Mouse (Mus musculus) adrenal gland, adult 2 months (tissue): ENCODE results near the gene 2410002F23Rik. TPM values are rescaled to one million over a fixed set of nuclear protein-coding genes. Genes with fewer than 3 reads are reported as not detected.
"Not testable (repeated sequence)": the region's sequence is repeated elsewhere in the genome, so short reads cannot be mapped to it uniquely, and the experiment has no call there.

Experiments used
- DNase-seq: peaks from one replicate; pipeline ENCODE4 v3.0.0; 2021
- polyA plus RNA-seq: library from polyadenylated mRNA; depleted of rRNA; stranded (reverse); fragments of >200 nt; gene quantifications from 2 replicates; pipeline ENCODE4 v1.2.3, GENCODE M21; 2012; rRNA removed
- total RNA-seq, 2 experiments: library from RNA; stranded (reverse); gene quantifications; 2 replicates each; pipeline ENCODE4 v1.2.3; 2021

2410002F23Rik gene
- total and polyA plus RNA-seq, 3 experiments = 81.5 to 237 (median 83.8) TPM

- DNase-seq = no peak
These were observed 14.6 kb downstream of the 2410002F23Rik start, which contains the start of gene Gm15517 for GRCm38 (mm10) chr7:44261147-44261546. Gm15517 (plus strand) TSS chr7:44261447.

GRCm38 (mm10) chr7:44262791-44263643 is 16.5 kb downstream of the 2410002F23Rik start:
- peak; percentile 89 for DNase-seq

- DNase-seq = no peak
These were observed 21.6 kb downstream of the 2410002F23Rik start for GRCm38 (mm10) chr7:44268117-44268516.

GRCm38 (mm10) chr7:44269397-44269796 is 22.9 kb downstream of the 2410002F23Rik start:
- no peak for DNase-seq

- no peak for DNase-seq
These were observed 24.8 kb downstream of the 2410002F23Rik start for GRCm38 (mm10) chr7:44271309-44271708.

GRCm38 (mm10) chr7:44272546-44272945 is 26.0 kb downstream of the 2410002F23Rik start:
- DNase-seq = no peak

GRCm38 (mm10) chr7:44273446-44273845 is 26.9 kb downstream of the 2410002F23Rik start:
- no peak for DNase-seq

- no peak for DNase-seq
These were observed 27.6 kb downstream of the 2410002F23Rik start for GRCm38 (mm10) chr7:44274096-44274495.

GRCm38 (mm10) chr7:44275546-44275945 is 29.0 kb downstream of the 2410002F23Rik start:
- no peak for DNase-seq

GRCm38 (mm10) chr7:44276461-44277249 is 30.1 kb downstream of the 2410002F23Rik start:
- DNase-seq = no peak

GRCm38 (mm10) chr7:44277250-44277622 is 30.7 kb downstream of the 2410002F23Rik start:
- DNase-seq = no peak

GRCm38 (mm10) chr7:44280959-44281358 is 34.4 kb downstream of the 2410002F23Rik start:
- DNase-seq = no peak

- no peak for DNase-seq
These were observed 35.1 kb downstream of the 2410002F23Rik start for GRCm38 (mm10) chr7:44281586-44281985.

GRCm38 (mm10) chr7:44287760-44288159 is 41.2 kb downstream of the 2410002F23Rik start:
- DNase-seq = no peak

- no peak for DNase-seq
These were observed 44.5 kb downstream of the 2410002F23Rik start for GRCm38 (mm10) chr7:44290986-44291385.

- DNase-seq = no peak
These were observed 44.9 kb downstream of the 2410002F23Rik start for GRCm38 (mm10) chr7:44291418-44291817.

- DNase-seq = not testable (repeated sequence)
These were observed 51.0 kb downstream of the 2410002F23Rik start for GRCm38 (mm10) chr7:44297501-44297900.

Other genes with a start within 250 kb of the 2410002F23Rik start
- not detected for gene Klk1b26, start 234.6 kb upstream of the 2410002F23Rik start, total RNA-seq
- gene Klk1b26, start 234.6 kb upstream of the 2410002F23Rik start, polyA plus RNA-seq = not detected in 2 replicates
- not detected for gene Klk1b27, start 194.4 kb upstream of the 2410002F23Rik start, total RNA-seq
- not detected in 2 replicates for gene Klk1b27, start 194.4 kb upstream of the 2410002F23Rik start, polyA plus RNA-seq
- not detected for gene Klk1b21, start 144.4 kb upstream of the 2410002F23Rik start, total RNA-seq
- gene Klk1b21, start 144.4 kb upstream of the 2410002F23Rik start, polyA plus RNA-seq = 0.33 and 0.63 TPM in 2 replicates
- not detected for gene Klk1b22, start 134.0 kb upstream of the 2410002F23Rik start, total RNA-seq
- 1.5 TPM in 1 of 2 replicates, not detected in the other for gene Klk1b22, start 134.0 kb upstream of the 2410002F23Rik start, polyA plus RNA-seq
- gene Klk1b16, start 110.0 kb upstream of the 2410002F23Rik start, total RNA-seq = not detected
- gene Klk1b16, start 110.0 kb upstream of the 2410002F23Rik start, polyA plus RNA-seq = not detected in 2 replicates
- not detected for gene Klk1b24, start 58.5 kb upstream of the 2410002F23Rik start, total RNA-seq
- not detected in 2 replicates for gene Klk1b24, start 58.5 kb upstream of the 2410002F23Rik start, polyA plus RNA-seq
- gene Klk1b3, start 48.5 kb upstream of the 2410002F23Rik start, total RNA-seq = not detected
- not detected in 2 replicates for gene Klk1b3, start 48.5 kb upstream of the 2410002F23Rik start, polyA plus RNA-seq
- gene Klk1b4, start 39.3 kb upstream of the 2410002F23Rik start, total RNA-seq = not detected
- not detected in 2 replicates for gene Klk1b4, start 39.3 kb upstream of the 2410002F23Rik start, polyA plus RNA-seq
- not detected for gene Klk1b5, start 30.8 kb upstream of the 2410002F23Rik start, total RNA-seq
- gene Klk1b5, start 30.8 kb upstream of the 2410002F23Rik start, polyA plus RNA-seq = not detected in 2 replicates
- not detected for gene Klk1, start 21.4 kb upstream of the 2410002F23Rik start, total RNA-seq
- 0.46 and 0.67 TPM in 2 replicates for gene Klk1, start 21.4 kb upstream of the 2410002F23Rik start, polyA plus RNA-seq
- gene Gm36864, start 10.5 kb upstream of the 2410002F23Rik start, total RNA-seq = not detected
- not detected in 2 replicates for gene Gm36864, start 10.5 kb upstream of the 2410002F23Rik start, polyA plus RNA-seq
- 1 to 10 TPM in 1 of 2 experiments, under 1 TPM in 1; 0.66 to 1.4 TPM for gene 1700028J19Rik, start within 50 bp of the 2410002F23Rik start, total RNA-seq
- 1.2 and 1.8 TPM in 2 replicates for gene 1700028J19Rik, start within 50 bp of the 2410002F23Rik start, polyA plus RNA-seq
- not detected for gene Acp4, start 10.7 kb downstream of the 2410002F23Rik start, total RNA-seq
- not detected in 2 replicates for gene Acp4, start 10.7 kb downstream of the 2410002F23Rik start, polyA plus RNA-seq
- gene Gm15517, start 14.7 kb downstream of the 2410002F23Rik start, total RNA-seq = not detected
- not detected in 2 replicates for gene Gm15517, start 14.7 kb downstream of the 2410002F23Rik start, polyA plus RNA-seq
- 1 to 10 TPM; 4.6 to 5.1 TPM for gene Clec11a, start 60.2 kb downstream of the 2410002F23Rik start, total RNA-seq
- gene Clec11a, start 60.2 kb downstream of the 2410002F23Rik start, polyA plus RNA-seq = 11.4 and 13.0 TPM in 2 replicates
- 1 to 10 TPM; 8.0 to 9.1 TPM for gene Shank1, start 63.5 kb downstream of the 2410002F23Rik start, total RNA-seq
- 2.5 and 2.9 TPM in 2 replicates for gene Shank1, start 63.5 kb downstream of the 2410002F23Rik start, polyA plus RNA-seq
- gene Syt3, start 137.4 kb downstream of the 2410002F23Rik start, total RNA-seq = 1 to 10 TPM; 4.8 to 6.2 TPM
- gene Syt3, start 137.4 kb downstream of the 2410002F23Rik start, polyA plus RNA-seq = 12.1 and 16.0 TPM in 2 replicates
- 1 to 10 TPM in 1 of 2 experiments, under 1 TPM in 1; 0.66 to 1.2 TPM for gene 1700008O03Rik, start 139.1 kb downstream of the 2410002F23Rik start, total RNA-seq
- 1.6 and 2.3 TPM in 2 replicates for gene 1700008O03Rik, start 139.1 kb downstream of the 2410002F23Rik start, polyA plus RNA-seq
- gene Lrrc4b, start 182.3 kb downstream of the 2410002F23Rik start, total RNA-seq = 1 to 10 TPM; 5.1 to 8.5 TPM
- 10.3 and 16.3 TPM in 2 replicates for gene Lrrc4b, start 182.3 kb downstream of the 2410002F23Rik start, polyA plus RNA-seq
- under 1 TPM in 1 of 2 experiments, not detected in 1; 0.75 TPM for gene Aspdh, start 218.7 kb downstream of the 2410002F23Rik start, total RNA-seq
- gene Aspdh, start 218.7 kb downstream of the 2410002F23Rik start, polyA plus RNA-seq = 0.91 and 2.4 TPM in 2 replicates
- 10 to 100 TPM; 51.2 to 61.7 TPM for gene Josd2, start 221.3 kb downstream of the 2410002F23Rik start, total RNA-seq
- 171 and 179 TPM in 2 replicates for gene Josd2, start 221.3 kb downstream of the 2410002F23Rik start, polyA plus RNA-seq
- 100 to 1,000 TPM in 1 of 2 experiments, 10 to 100 TPM in 1; 77.9 to 101 TPM for gene Emc10, start 249.8 kb downstream of the 2410002F23Rik start, total RNA-seq
- 516 and 555 TPM in 2 replicates for gene Emc10, start 249.8 kb downstream of the 2410002F23Rik start, polyA plus RNA-seq
- gene Fam71e1, start 249.9 kb downstream of the 2410002F23Rik start, total RNA-seq = 1 to 10 TPM; 8.3 to 9.1 TPM
- gene Fam71e1, start 249.9 kb downstream of the 2410002F23Rik start, polyA plus RNA-seq = 28.6 and 30.9 TPM in 2 replicates